Mouse (Mus musculus) Patski (cell line): ENCODE measurements around the gene Ino80b. TPM values are rescaled to one million over a fixed set of nuclear protein-coding genes. Genes with fewer than 3 reads are reported as not detected.
"Not testable (repeated sequence)": the region's sequence is repeated elsewhere in the genome, so short reads cannot be mapped to it uniquely, and the experiment has no call there.

ENCODE experiments used
- ATAC-seq: fragments of 100-300 bp; one replicate; pipeline ENCODE4 v1.8.0; 2021
- CTCF ChIA-PET: fragments of 350-600 bp; sonication (Branson Sonifier 250); formaldehyde crosslinking; loops from one replicate; lab custom pipeline; 2022; ENCODE audit warnings: inconsistent platforms; lab: Charles Lee
- POLR2A ChIA-PET: fragments of 350-600 bp; sonication (Branson Sonifier 250); formaldehyde crosslinking; loops from one replicate; lab custom pipeline; 2022; ENCODE audit warnings: antibody characterized with exemption, inconsistent platforms; lab: Charles Lee
- DNase-seq: peaks from one replicate; pipeline ENCODE4 v3.0.0-alpha.2; 2011; ENCODE audit warnings: low read depth, low spot score
- H3K27me3 ChIP-seq: fragments of 371-371 bp; one replicate; pipeline ENCODE4 v1.5.1; 2021
- CTCF ChIP-seq: fragments of 100-300 bp; IDR thresholded peaks from one replicate; pipeline ENCODE4 v1.5.1; 2021
- in situ Hi-C: fragments of 300-500 bp; cut with MboI; formaldehyde crosslinking; loops from 3 replicates; pipeline ENCODE4 v1.11.1; 2018; ENCODE audit warnings: low pct_unique_long_range_greater_than_20kb, mixed read lengths
- polyA plus RNA-seq: library from polyadenylated mRNA; unstranded; gene quantifications from one replicate; pipeline ENCODE4 v1.2.3, GENCODE M21; 2021

Gene Ino80b
- polyA plus RNA-seq, 1 experiment from 2014 or later: 46.4 TPM

DNA sequence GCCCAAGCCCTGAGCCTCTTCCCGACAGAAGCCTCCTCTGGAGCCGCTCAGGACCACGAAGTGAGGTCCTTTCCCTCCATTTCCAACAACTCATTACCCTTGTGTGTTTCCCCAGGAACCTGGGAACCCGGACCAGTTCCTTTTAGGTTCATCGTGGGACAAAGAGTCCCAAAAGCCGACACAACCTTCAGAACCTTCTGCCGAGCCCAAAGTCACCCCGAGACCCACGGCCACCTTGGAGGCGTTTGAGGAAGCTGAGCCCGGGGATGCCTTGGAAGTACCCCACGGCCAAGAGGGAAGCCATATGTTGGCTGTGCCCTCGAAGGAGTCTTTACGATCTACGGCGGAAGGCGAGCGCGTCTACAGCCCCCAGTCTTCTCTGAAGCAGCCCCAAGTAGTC is 36.2 kb upstream of the Ino80b start:
- H3K27me3 ChIP-seq: no peaks in the 10 kb centered on the region
- CTCF ChIA-PET: no interaction called here
- TF ChIP-seq CTCF: no peak
- ATAC-seq (no peak), DNase-seq (no peak)
- POLR2A ChIA-PET: no interaction called here
- in situ Hi-C loops: no loop called here

DNA sequence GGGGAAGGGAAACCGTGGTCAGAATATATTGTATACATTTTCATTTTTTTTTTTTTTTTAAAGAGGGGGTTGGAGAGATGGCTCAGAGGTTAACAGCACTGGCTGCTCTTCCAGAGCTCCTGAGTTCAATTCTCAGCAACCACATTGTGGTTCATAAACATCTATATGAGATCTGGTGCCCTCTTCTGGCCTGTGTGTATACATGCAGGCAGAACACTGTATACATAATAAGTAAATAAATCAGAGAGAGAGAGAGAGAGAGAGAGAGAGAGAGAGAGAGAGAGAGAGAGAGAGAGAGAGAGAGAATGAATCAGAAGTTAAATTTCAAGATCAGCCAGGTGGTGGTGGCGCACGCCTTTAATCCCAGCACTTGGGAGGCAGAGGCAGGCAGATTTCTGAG is 34.2 kb upstream of the Ino80b start:
- ATAC-seq, DNase-seq, H3K27me3 ChIP-seq, POLR2A ChIA-PET: not testable (repeated sequence)
- in situ Hi-C loops: loop anchor here (5.0 kb wide), 3 partner anchors 42 to 247 kb away; partner anchors contain the start of gene Mogs
- CTCF ChIA-PET: interaction anchor here (1.0 to 2.6 kb wide), 7 partner anchors 10 to 163 kb away, joined by 3 to 10 read pairs (median 4); partner anchors contain the start of gene Wbp1

DNA sequence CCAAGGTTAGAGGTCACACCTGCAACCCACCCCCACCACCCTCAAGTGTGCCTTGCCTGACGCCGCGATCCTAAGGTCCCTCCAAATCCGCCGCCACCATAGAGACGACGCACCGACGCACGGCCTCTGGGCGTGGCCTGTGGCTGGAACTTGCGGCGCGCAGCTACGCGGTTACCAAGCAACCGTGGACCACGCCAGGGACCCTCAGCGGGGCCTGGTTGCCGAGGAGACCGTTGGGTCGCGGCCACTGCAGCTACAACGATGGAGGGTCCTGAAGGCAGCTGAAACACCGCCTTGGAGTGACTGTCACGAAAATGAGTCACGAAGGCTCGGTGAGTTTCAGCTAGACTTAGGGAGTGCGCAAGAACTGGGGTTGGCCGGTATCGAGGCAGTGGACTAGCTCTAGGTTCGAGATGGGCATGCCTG is 31.0 kb upstream of the Ino80b start, which contains the start of the genes Wdr54 and 1700003E16Rik:
Wdr54 (minus strand) TSS at position 139 of the 426 bp plus-strand sequence.
1700003E16Rik (plus strand) TSS at position 146 of the 426 bp plus-strand sequence.
- H3K27me3 ChIP-seq: no peaks in the 10 kb centered on the region
- DNase-seq: no peak
- no peak for TF ChIP-seq CTCF
- in situ Hi-C loops: loop anchor here (5.0 kb wide), 3 partner anchors 39 to 244 kb away; partner anchors contain the start of gene Mogs
- ChIA-PET CTCF (interaction anchor here (1.3 to 1.9 kb wide), 4 partner anchors 11 to 50 kb away, joined by 3 to 4 read pairs (median 3); no protein-coding TSS in a partner anchor), POLR2A (interaction anchor here (0.7 to 1.6 kb wide), 7 partner anchors 9 to 61 kb away, joined by 3 to 7 read pairs (median 3); partner anchors contain the start of gene Wbp1)
- ATAC-seq: peak; percentile 63

DNA sequence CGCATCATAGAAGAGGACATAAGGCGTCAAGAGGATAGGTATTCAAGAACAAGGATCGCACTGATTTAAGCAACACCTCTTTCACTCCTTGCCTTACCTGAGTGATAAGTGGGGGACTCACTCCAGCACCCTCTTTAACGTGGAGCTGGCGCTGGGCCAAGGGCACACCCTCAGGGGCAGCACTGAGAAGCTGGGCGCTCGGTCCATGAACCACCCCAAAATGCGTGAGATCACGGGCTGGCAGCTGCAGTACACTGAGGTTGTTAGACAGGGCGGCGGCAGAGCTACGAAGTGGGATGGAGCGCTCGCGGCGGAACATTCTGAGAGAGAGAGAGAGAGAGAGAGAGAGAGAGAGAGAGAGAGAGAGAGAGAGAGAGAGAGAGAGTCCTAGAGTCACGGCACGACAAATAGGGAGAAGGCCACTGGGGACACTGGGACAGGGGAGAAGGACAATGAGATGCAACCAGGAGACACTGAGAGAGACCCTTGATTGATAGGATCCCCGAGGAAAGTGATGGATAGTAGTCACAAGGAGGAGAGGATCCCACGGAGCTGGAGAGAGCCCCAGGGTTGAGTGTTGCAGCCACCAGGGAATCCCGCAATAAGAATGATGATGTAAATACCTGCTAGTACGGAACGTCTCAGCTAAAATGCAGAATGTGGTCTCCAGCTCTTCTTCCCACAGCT is 30.5 kb upstream of the Ino80b start:
- TF ChIP-seq CTCF: no peak
- no peaks in the 10 kb centered on the region for H3K27me3 ChIP-seq
- CTCF ChIA-PET: interaction anchor here (1.3 to 1.9 kb wide), 4 partner anchors 12 to 49 kb away, joined by 3 to 4 read pairs (median 3); no protein-coding TSS in a partner anchor
- POLR2A ChIA-PET: interaction anchor here (0.6 to 1.6 kb wide), 6 partner anchors 11 to 425 kb away, joined by 3 to 7 read pairs (median 4); partner anchors contain the start of gene Wbp1
- in situ Hi-C loops: loop anchor here (5.0 kb wide), 3 partner anchors 38 to 243 kb away; partner anchors contain the start of gene Mogs
- ATAC-seq (peak; percentile 16), DNase-seq (no peak)

DNA sequence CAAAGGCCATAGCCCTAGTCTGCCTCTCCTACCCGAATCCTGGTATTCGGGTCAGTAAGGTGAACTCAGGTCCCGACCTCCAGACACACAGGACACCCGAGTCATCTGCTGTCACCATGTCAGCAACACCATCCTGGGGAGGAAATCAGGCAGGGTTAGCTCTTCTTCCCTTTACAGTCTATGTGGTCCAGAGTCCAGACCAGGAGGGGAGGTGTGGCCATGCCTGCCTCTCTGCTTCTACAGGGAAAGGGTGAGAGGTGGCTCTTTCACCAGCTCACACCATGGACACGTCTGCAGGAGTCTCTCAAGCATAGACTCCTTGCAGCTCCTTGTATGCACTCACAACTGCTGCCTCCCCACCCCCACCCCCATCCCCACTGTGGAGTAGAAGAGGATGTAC is 28.3 kb upstream of the Ino80b start:
- H3K27me3 ChIP-seq: no peaks in the 10 kb centered on the region
- CTCF ChIA-PET: no interaction called here
- POLR2A ChIA-PET: interaction anchor here (1.0 kb wide), 1 partner anchor 29 kb away, joined by 3 read pairs; no protein-coding TSS in a partner anchor
- ATAC-seq (no peak), DNase-seq (no peak)
- TF ChIP-seq CTCF: no peak
- in situ Hi-C loops: no loop called here

DNA sequence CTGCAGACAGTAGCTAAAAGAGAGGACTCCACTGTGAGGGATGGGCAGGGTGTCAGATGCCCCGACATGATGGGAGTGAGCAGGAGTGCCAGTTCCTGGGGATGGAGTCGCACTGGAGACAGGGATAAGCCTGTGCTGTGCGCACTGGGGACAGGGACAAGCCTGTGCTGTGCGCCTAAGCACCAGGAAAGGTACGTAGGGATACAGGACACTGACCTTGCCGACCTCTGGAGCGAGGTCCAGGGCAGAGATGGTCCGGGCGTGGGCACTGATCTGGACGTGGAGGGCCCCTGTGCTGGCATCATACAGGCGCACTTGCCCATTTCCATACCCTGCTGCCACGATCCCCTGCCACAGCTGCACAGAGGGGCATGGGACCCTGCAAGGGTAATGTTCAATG is 27.8 kb upstream of the Ino80b start:
- no peaks in the 10 kb centered on the region for H3K27me3 ChIP-seq
- CTCF ChIA-PET: no interaction called here
- TF ChIP-seq CTCF: no peak
- in situ Hi-C loops: no loop called here
- POLR2A ChIA-PET: interaction anchor here (1.0 kb wide), 2 partner anchors 28 to 33 kb away, joined by 3 read pairs; no protein-coding TSS in a partner anchor
- DNase-seq: no peak
- no peak for ATAC-seq

DNA sequence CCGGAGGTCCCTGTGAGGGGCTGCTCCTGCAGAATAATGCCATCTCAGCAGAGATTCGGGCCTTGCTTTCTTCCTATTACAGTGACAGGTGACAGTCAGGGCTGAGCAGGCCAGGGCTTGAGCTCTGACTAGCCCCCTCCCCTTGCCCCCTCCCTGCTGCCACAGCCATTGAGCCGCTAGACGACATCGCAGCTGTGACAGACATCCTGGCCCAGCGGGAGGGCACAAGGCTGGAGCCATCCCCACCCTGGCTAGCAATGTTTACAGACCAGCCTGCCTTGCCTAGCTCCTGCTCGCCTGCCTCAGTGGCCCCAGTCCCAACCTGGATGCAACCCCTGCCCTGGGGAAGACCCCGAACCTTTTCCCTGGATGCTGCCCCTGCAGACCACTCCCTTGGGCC is 26.5 kb upstream of the Ino80b start:
- DNase-seq (no peak), ATAC-seq (no peak)
- CTCF ChIA-PET: interaction anchor here (1.3 kb wide), 1 partner anchor 31 kb away, joined by 3 read pairs; the partner anchor contains the start of gene Wbp1
- H3K27me3 ChIP-seq: no peaks in the 10 kb centered on the region
- POLR2A ChIA-PET: no interaction called here
- no peak for TF ChIP-seq CTCF
- in situ Hi-C loops: no loop called here

DNA sequence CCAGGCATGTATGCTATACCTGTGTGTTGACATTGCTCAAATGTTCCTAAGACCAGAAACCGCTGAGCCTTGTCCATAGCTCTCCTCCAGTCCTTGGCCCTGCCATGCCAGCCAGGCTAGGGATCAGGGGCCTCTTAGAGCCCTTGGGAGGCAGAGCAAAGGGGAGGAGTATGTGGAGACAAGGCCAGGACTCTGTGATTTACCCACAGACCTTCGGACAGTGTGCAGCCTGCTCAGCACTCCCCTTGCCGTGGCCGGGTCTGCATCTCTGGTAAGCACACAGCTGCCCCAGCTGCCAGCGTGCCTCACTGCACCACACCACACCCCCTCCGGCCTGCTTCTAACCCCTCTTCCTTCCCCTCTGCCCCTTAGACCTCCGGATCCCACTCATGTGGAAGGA is 22.0 kb upstream of the Ino80b start:
- in situ Hi-C loops: no loop called here
- no peak for DNase-seq
- ChIA-PET CTCF (no interaction called here), POLR2A (interaction anchor here (1.4 kb wide), 1 partner anchor 9 kb away, joined by 3 read pairs; the partner anchor contains the start of genes 1700003E16Rik and Wdr54)
- no peaks in the 10 kb centered on the region for H3K27me3 ChIP-seq
- ATAC-seq: no peak
- no peak for TF ChIP-seq CTCF

DNA sequence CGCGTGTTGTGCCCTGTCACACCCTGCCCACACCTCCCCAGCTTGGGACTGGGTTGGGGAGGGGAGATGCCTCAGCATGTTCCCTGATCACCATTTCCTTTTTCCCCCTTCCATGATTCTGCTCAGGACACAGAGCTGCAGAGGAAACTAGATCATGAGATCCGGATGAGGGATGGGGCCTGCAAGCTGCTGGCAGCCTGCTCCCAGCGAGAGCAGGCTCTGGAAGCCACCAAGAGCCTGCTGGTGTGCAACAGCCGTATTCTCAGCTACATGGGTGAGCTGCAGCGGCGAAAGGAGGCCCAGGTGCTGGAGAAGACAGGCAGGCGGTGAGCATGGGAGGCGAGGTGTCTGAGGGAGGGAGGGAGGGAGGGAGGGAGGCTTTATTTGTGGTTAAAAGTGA is 20.6 kb upstream of the Ino80b start:
- DNase-seq: no peak
- CTCF ChIA-PET: interaction anchor here (1.1 to 1.8 kb wide), 3 partner anchors 13 to 119 kb away, joined by 3 to 8 read pairs (median 3); no protein-coding TSS in a partner anchor
- no peak for ATAC-seq
- POLR2A ChIA-PET: no interaction called here
- TF ChIP-seq CTCF: no peak
- in situ Hi-C loops: no loop called here
- H3K27me3 ChIP-seq: no peaks in the 10 kb centered on the region

DNA sequence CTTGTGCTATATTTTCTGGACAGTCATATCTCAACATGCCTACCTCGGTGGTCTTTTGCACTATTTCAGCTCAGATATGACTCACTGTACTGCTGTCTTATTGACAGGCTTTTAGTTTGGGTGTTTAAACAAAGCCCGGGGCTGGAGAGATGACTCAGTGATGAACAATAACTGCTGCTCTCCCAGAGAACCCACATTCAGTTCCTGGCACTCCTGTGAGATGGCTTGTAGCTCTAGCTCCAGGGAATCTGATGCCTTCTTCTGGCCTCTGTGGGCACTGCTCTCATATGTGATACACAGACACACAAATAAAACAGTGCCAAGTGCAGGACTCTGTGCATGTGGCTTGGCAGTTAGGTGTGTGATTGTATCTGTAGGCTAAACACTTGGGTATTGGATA is 20.0 kb upstream of the Ino80b start:
- ChIA-PET CTCF (interaction anchor here (1.0 to 1.8 kb wide), 3 partner anchors 14 to 27 kb away, joined by 3 to 8 read pairs (median 3); no protein-coding TSS in a partner anchor), POLR2A (interaction anchor here (0.5 to 1.2 kb wide), 2 partner anchors 11 to 13 kb away, joined by 5 to 7 read pairs; partner anchors contain the start of genes 1700003E16Rik and Wdr54)
- TF ChIP-seq CTCF: no peak
- in situ Hi-C loops: no loop called here
- no peaks in the 10 kb centered on the region for H3K27me3 ChIP-seq
- no peak for DNase-seq
- ATAC-seq: peak; percentile 13

DNA sequence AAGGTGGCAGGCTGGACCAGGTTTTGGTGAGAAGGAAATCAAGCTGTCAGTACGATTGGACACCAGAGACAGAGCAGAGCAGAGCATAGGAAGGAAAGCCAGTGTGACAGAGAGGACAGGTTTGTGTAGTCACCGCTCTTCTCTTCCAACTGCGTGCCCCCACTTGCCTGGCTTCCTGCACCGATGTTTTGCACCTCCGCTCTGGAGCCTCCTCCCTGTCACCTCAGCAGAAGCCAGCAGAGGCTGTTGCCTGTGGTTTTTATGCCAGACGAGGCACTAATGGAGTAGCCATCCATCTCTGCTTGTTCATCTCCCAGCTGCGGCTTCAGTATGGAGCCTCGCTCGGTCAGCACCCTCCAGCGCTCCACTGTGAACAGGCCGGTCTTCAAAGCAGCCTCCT is 17.7 kb upstream of the Ino80b start:
- in situ Hi-C loops: no loop called here
- ChIA-PET CTCF (no interaction called here), POLR2A (no interaction called here)
- TF ChIP-seq CTCF: no peak
- DNase-seq (no peak), ATAC-seq (no peak)
- H3K27me3 ChIP-seq: no peaks in the 10 kb centered on the region
